Comparison of ENCODE assay signal across 25 mouse cellular contexts in the genomic region with DNA sequence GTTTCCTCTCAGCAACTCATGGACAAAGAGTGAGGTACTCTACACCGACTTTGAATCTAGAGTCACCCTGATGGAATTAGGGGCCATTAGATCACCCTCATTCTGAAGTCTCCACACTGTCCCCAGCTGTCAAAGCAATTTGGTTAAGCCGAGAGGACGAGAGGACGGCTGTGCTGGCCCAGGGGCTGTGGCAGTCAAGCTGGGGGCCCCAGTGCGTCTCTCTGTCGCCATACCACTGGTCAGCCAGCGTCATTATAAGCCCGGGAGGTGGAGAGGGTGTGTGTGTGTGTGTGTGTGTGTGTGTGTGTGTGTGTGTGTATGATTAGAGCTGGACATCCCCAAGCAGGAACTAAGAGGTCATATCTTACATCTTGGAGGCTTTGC. TPM values are rescaled to one million over a fixed set of nuclear protein-coding genes. Genes with fewer than 3 reads are reported as not detected.
DNase-seq lines count a peak whose midpoint lies in the region; ATAC-seq lines count a peak whose summit lies in the region.
"Had no signal": no experiment of that assay in that cellular context is flagged by ENCODE, and none has a peak within 500 bp of the region (broad histone marks: within the 10 kb centered on the region; RNA-seq: fewer than 3 reads in every experiment).

No protein-coding gene starts in this region.

- WGBS in heart, embryonic 12.5 days = 6% methylated on average over 8 of the region's 8 CpGs
- WGBS in lung, embryonic 15.5 days = 6% methylated on average over 8 of the region's 8 CpGs
- WGBS in embryonic facial prominence, embryonic 10.5 days = under 1% methylated on average over 8 of the region's 8 CpGs
- 9% methylated on average over 8 of the region's 8 CpGs for WGBS in limb, embryonic 15.5 days

- ATAC-seq in heart, embryonic 12.5 days (ENCODE audit: insufficient number of reproducible peaks, low FRiP score) = no peak
- peak; percentile 15; the same call in 1 of the 2 replicates for ATAC-seq in lung, embryonic 15.5 days (ENCODE audit: borderline replicate concordance, extremely low read depth, low FRiP score, low TSS enrichment)
- ATAC-seq in limb, embryonic 15.5 days (ENCODE audit: insufficient number of reproducible peaks, low FRiP score, low TSS enrichment, low read depth) = no peak

- no peak for DNase-seq in heart, adult 18-20 months
- no peak for DNase-seq in lung, postnatal 14 days
- DNase-seq in embryonic facial prominence, embryonic 10.5 days (ENCODE audit: low spot score) = peak; percentile 23
- DNase-seq in spleen, postnatal 10 days (ENCODE audit: low spot score in 2 of 2) = no peak
- DNase-seq: adrenal gland, adult 8-10 months; B cell, adult 2 months; cerebellum, adult 11 months; cerebellum, postnatal 25 days; gastrocnemius, adult 2 months; kidney, adult 11 months; midbrain, embryonic 14.5 days; right cerebral cortex, adult 18-20 months; thymus, adult 18-20 months had no signal

- peak overlapping the region; percentile 55 for H3K4me2 ChIP-seq in heart, embryonic 12.5 days
- peak overlapping the region; percentile 59 for H3K4me2 ChIP-seq in lung, embryonic 15.5 days
- peak overlapping the region; percentile 8; the same call in 1 of the 2 replicates for H3K4me2 ChIP-seq in limb, embryonic 15.5 days
- H3K4me2 ChIP-seq: embryonic facial prominence, embryonic 13.5 days; hindbrain, embryonic 15.5 days; liver, embryonic 11.5 days had no signal

- peaks cover 66% of the 10 kb centered on the region for H3K4me1 ChIP-seq in heart, embryonic 12.5 days (replicated peaks)
- peaks cover 27% of the 10 kb centered on the region for H3K4me1 ChIP-seq in lung, embryonic 15.5 days
- H3K4me1 ChIP-seq in embryonic facial prominence, embryonic 10.5 days = peaks cover 17% of the 10 kb centered on the region
- peaks cover 46% of the 10 kb centered on the region for H3K4me1 ChIP-seq in limb, embryonic 15.5 days

- H3K27ac ChIP-seq in heart, embryonic 12.5 days (ENCODE audit: poor library complexity, severe bottlenecking) = peak overlapping the region; percentile 71
- H3K27ac ChIP-seq in lung, embryonic 15.5 days = peak overlapping the region; percentile 60
- H3K27ac ChIP-seq in embryonic facial prominence, embryonic 10.5 days (replicated peaks) = no peak overlapping the region
- H3K27ac ChIP-seq in limb, embryonic 15.5 days = peak overlapping the region; percentile 63
- H3K27ac ChIP-seq: embryonic facial prominence, embryonic 13.5 days; gastrocnemius, adult 2 months; hindbrain, embryonic 15.5 days; kidney, postnatal 0 days had no signal

- no peaks in the 10 kb centered on the region for H3K9me3 ChIP-seq in heart, embryonic 12.5 days (replicated peaks)
- no peaks in the 10 kb centered on the region for H3K9me3 ChIP-seq in lung, embryonic 15.5 days
- no peaks in the 10 kb centered on the region for H3K9me3 ChIP-seq in embryonic facial prominence, embryonic 10.5 days
- no peaks in the 10 kb centered on the region for H3K9me3 ChIP-seq in limb, embryonic 15.5 days
- H3K9me3 ChIP-seq: embryonic facial prominence, embryonic 13.5 days; hindbrain, embryonic 15.5 days had no signal

- no peak overlapping the region for H3K4me3 ChIP-seq in heart, embryonic 12.5 days
- H3K4me3 ChIP-seq in lung, embryonic 15.5 days = peak overlapping the region; percentile 35
- H3K4me3 ChIP-seq in embryonic facial prominence, embryonic 10.5 days = no peak overlapping the region
- H3K4me3 ChIP-seq in limb, embryonic 15.5 days = peak overlapping the region; percentile 26
- H3K4me3 ChIP-seq: embryonic facial prominence, embryonic 13.5 days; gastrocnemius, adult 2 months; hindbrain, embryonic 15.5 days; myocyte had no signal

- H3K9ac ChIP-seq in heart, embryonic 12.5 days = peak overlapping the region; percentile 69
- H3K9ac ChIP-seq in lung, embryonic 15.5 days = peak overlapping the region; percentile 57
- no peak overlapping the region for H3K9ac ChIP-seq in limb, embryonic 15.5 days
- H3K9ac ChIP-seq: embryonic facial prominence, embryonic 13.5 days; hindbrain, embryonic 15.5 days had no signal

- peaks cover 10% of the 10 kb centered on the region; the same call in 1 of the 2 replicates for H3K27me3 ChIP-seq in heart, embryonic 12.5 days (replicated peaks)
- peaks cover 61% of the 10 kb centered on the region for H3K27me3 ChIP-seq in lung, embryonic 15.5 days
- H3K27me3 ChIP-seq in embryonic facial prominence, embryonic 10.5 days (replicated peaks; ENCODE audit: low read depth, poor library complexity, severe bottlenecking) = peaks cover 98% of the 10 kb centered on the region
- H3K27me3 ChIP-seq in limb, embryonic 15.5 days = peaks cover 67% of the 10 kb centered on the region

- peaks cover 44% of the 10 kb centered on the region for H3K36me3 ChIP-seq in heart, embryonic 12.5 days
- H3K36me3 ChIP-seq in lung, embryonic 15.5 days = peaks cover 11% of the 10 kb centered on the region; the same call in 1 of the 2 replicates
- H3K36me3 ChIP-seq in embryonic facial prominence, embryonic 10.5 days (replicated peaks) = no peaks in the 10 kb centered on the region
- H3K36me3 ChIP-seq in limb, embryonic 15.5 days = 0 out of 2 replicates have a peak, but pooled peaks cover 2% of the 10 kb centered on the region
- H3K36me3 ChIP-seq: embryonic facial prominence, embryonic 13.5 days; hindbrain, embryonic 15.5 days had no signal

RNA-seq across cellular contexts. Expression of gene Tbx5, which starts 10.9 kb away (rescaled TPM):
- polyA plus RNA-seq in heart, embryonic 12.5 days (2016; fragmentation: Nextera tagmentation; extraction: Ambion mirVana) = 42.6 and 45.6 TPM in 2 replicates
- total RNA-seq in heart, adult 18-20 months (2021) = 10 to 100 TPM; 18.5 to 25.8 TPM
- polyA plus RNA-seq in lung, embryonic 15.5 days (2015; fragmentation: Nextera tagmentation; extraction: Ambion mirVana) = 50.1 and 55.7 TPM in 2 replicates
- polyA plus RNA-seq in embryonic facial prominence, embryonic 10.5 days (2016; fragmentation: Nextera tagmentation; extraction: Ambion mirVana) = 0.45 and 0.98 TPM in 2 replicates
- polyA plus RNA-seq in limb, embryonic 15.5 days (2015; fragmentation: Nextera tagmentation; extraction: Ambion mirVana) = 18.1 and 21.3 TPM in 2 replicates
- total RNA-seq: granulocyte monocyte progenitor cell, adult 5-6 weeks; layer of hippocampus, adult 8-10 months; left cerebral cortex, adult 8-10 months had no signal
- polyA plus RNA-seq: kidney, postnatal 0 days; myocyte; small intestine, adult 2 months had no signal

Comparison
In these comparisons a context has a peak if more than half of its experiments do, and no peak if none do; other contexts are left out.
1. H3K4me2 ChIP-seq: peak in every context shown above with its lines; median percentile 59 in lung, embryonic 15.5 days; 55 in heart, embryonic 12.5 days; 8 in limb, embryonic 15.5 days.
2. H3K4me3 ChIP-seq: peak in lung, embryonic 15.5 days (single experiment) and limb, embryonic 15.5 days (single experiment); none in heart, embryonic 12.5 days (single experiment) and embryonic facial prominence, embryonic 10.5 days (single experiment).